Mouse (Mus musculus) liver (tissue): ENCODE measurements around the gene Acot12.

Experiments
- DNase-seq: peaks from one replicate; pipeline ENCODE4 v3.0.0-alpha.2; 2020; ENCODE audit warnings: mixed read lengths

Acot12 gene

DNA sequence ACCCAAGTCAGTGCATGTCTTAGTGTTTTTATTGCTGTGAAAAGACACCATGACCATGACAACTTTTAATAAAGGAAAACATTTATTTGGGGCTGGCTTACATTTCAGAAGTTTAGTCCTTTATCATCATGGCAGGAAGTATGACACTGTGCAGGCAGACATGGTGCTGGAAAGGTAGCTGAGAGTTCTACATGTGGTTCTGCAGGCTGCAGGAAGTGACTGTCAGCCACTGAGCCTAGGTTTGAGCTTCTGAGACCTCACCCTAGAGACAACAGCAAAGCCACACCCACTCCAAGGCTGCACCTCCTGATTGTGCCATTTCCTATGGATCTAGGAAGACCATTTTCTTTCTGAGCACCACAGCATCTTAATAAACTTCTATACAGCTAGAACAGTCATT, 86.6 kb downstream of the Acot12 start:
- DNase-seq: no peak
